Mouse (Mus musculus) liver, embryonic 13.5 days (tissue): ENCODE measurements around the gene Amotl1. TPM values are rescaled to one million over a fixed set of nuclear protein-coding genes. Genes with fewer than 3 reads are reported as not detected.

Experiments used
- ATAC-seq: fragments of 200-750 bp; cut with Nextera tagmentation; 2 replicates; pipeline ENCODE4 v1.8.0; 2017; ENCODE audit warnings: low read depth, mild to moderate bottlenecking, moderate number of reproducible peaks, moderate library complexity
- DNase-seq: peaks from one replicate; pipeline ENCODE4 v3.0.0; 2022
- H3K27ac ChIP-seq: fragments of 300-500 bp; sonication (generic); 2 replicates; pipeline ENCODE4 v1.5.1; 2015; ENCODE audit warnings: moderate library complexity, mild to moderate bottlenecking, inconsistent platforms
- H3K27me3 ChIP-seq: fragments of 300-500 bp; sonication (generic); 2 replicates; pipeline ENCODE4 v1.6.1; 2015; ENCODE audit warnings: mild to moderate bottlenecking, inconsistent platforms
- H3K36me3 ChIP-seq: fragments of 300-500 bp; sonication (generic); 2 replicates; pipeline ENCODE4 v1.6.1; 2015; ENCODE audit warnings: mild to moderate bottlenecking, inconsistent platforms
- H3K4me1 ChIP-seq: fragments of 300-500 bp; sonication (generic); replicated peaks from 2 replicates; pipeline ENCODE4 v1.6.1; 2015; ENCODE audit warnings: inconsistent platforms
- H3K4me2 ChIP-seq: fragments of 300-500 bp; sonication (generic); 2 replicates; pipeline ENCODE4 v1.6.1; 2015; ENCODE audit warnings: inconsistent platforms, mild to moderate bottlenecking, moderate library complexity
- H3K4me3 ChIP-seq: fragments of 300-500 bp; sonication (generic); replicated peaks from 2 replicates; pipeline ENCODE4 v1.5.1; 2015; ENCODE audit warnings: mild to moderate bottlenecking, inconsistent platforms
- H3K9ac ChIP-seq: fragments of 300-500 bp; sonication (generic); 2 replicates; pipeline ENCODE4 v1.6.1; 2015; ENCODE audit warnings: mild to moderate bottlenecking, inconsistent platforms
- H3K9me3 ChIP-seq: fragments of 300-500 bp; sonication (generic); replicated peaks from 2 replicates; pipeline ENCODE4 v1.6.1; 2016; ENCODE audit warnings: inconsistent platforms
- WGBS: fragments of 180-500 bp; shearing (Covaris S2); methylation state at CpG from one replicate; pipeline ENCODE4 v1.1.7; 2015; ENCODE audit not compliant: insufficient replicate concordance; 5-methylcytosine and 5-hydroxymethylcytosine counted together
- polyA plus RNA-seq: library from polyadenylated mRNA; unstranded; fragments of >200 nt; fragmentation: Nextera tagmentation; extraction: Ambion mirVana; gene quantifications from 2 replicates; pipeline ENCODE4 v1.2.1, GENCODE M21; 2015

Amotl1 gene
- polyA plus RNA-seq, 1 experiment from 2014 or later, result 1.6 TPM

DNA sequence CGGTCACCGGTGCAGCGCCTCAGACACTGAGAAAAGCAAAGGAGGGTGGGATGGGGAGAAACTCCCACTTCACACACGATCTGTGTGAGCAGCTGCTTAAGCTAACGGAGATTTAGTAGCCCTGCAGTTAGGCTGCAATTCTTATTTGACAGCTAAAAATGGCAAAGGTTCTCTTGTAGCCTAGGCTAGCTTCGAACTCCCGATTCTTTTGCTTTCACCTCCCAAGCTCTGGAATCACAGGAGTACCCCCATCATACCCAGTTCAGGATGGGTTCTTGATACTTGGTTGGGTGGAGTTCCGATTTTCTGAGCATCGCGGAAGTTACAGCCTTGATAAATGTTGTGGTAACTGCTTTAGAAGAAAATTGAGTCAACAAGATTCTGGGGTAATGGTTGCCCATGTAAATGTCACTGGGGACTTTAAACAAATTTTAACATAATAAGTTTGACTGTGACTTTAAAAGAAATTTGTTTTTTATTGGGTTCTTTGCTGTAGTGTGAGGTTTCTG is 143.9 kb downstream of the Amotl1 start:
- H3K9me3 ChIP-seq, result no peaks in the 10 kb centered on the region
- H3K27me3 ChIP-seq, result no peaks in the 10 kb centered on the region
- ATAC-seq, result no peak
- H3K27ac ChIP-seq, result no peak overlapping the region
- peak overlapping the region; percentile 82 for H3K4me2 ChIP-seq
- no peak for DNase-seq
- peaks cover 13% of the 10 kb centered on the region for H3K4me1 ChIP-seq
- 3% methylated on average over 10 of the region's 10 CpGs for WGBS
- peaks cover 38% of the 10 kb centered on the region for H3K36me3 ChIP-seq
- peak overlapping the region; percentile 94 for H3K4me3 ChIP-seq
- H3K9ac ChIP-seq, result peak overlapping the region; percentile 84

DNA sequence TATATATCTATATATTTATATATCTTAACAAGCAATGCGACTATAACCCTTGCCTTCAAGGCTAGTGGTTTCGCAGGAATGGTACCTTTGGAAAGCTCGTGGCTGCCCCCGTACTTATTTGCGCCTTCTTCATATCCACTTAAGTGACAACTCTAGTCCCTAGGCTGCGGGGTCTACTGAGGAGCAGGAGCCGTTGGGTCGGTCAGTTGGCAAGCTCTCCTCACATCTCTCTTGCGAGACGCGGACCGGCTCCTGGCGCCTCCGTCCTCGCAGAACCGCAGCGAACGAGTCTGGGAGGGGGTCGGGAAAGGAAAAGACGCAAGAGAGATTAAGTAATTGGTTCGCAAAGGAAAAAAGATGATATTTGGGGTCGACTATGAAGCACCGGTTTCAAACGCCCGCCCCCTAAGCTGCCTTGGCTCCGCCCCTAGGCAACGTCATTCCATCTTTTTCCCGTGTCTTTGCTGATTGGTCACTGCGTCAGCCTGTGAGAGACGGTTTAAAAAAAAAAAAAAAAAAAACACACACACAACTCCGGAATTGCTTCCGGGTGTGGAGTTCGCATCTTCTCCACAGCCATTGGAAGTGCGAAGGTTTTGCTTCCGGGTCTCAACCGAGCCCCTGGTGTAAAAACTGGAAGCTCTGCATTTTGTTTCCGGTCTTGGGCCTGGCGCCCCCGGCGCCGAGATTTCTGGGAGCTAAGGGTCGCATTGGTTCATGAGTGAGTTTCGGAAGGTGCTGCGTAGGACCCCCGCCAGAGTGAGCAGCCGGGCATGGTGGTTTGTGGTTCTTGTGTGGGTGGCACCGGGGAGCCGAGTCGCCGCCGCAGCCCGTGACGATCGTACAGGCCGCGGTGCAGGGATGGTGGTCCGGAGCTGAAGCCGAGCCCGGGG is 144.6 kb downstream of the Amotl1 start, which contains the start of the genes Kdm4d and Cwc15:
Gene Kdm4d (minus strand): TSS at position 460 of the 893 bp plus-strand sequence.
Gene Cwc15 (plus strand): TSS at position 595 of the 893 bp plus-strand sequence.
- under 1% methylated on average over 59 of the region's 59 CpGs for WGBS
- Histone ChIP-seq H3K4me1 (peaks cover 13% of the 10 kb centered on the region), H3K27ac (no peak within 1 kb of the TSS; the same call in 1 of the 2 replicates), H3K27me3 (no peaks in the 10 kb centered on the region), H3K4me2 (peak within 1 kb of the TSS; percentile 82), H3K9me3 (no peaks in the 10 kb centered on the region), H3K4me3 (peak within 1 kb of the TSS; percentile 94), H3K36me3 (peaks cover 31% of the 10 kb centered on the region), H3K9ac (peak within 1 kb of the TSS; percentile 84)
- peak; percentile 91 for DNase-seq
- peak; percentile 97 for ATAC-seq

DNA sequence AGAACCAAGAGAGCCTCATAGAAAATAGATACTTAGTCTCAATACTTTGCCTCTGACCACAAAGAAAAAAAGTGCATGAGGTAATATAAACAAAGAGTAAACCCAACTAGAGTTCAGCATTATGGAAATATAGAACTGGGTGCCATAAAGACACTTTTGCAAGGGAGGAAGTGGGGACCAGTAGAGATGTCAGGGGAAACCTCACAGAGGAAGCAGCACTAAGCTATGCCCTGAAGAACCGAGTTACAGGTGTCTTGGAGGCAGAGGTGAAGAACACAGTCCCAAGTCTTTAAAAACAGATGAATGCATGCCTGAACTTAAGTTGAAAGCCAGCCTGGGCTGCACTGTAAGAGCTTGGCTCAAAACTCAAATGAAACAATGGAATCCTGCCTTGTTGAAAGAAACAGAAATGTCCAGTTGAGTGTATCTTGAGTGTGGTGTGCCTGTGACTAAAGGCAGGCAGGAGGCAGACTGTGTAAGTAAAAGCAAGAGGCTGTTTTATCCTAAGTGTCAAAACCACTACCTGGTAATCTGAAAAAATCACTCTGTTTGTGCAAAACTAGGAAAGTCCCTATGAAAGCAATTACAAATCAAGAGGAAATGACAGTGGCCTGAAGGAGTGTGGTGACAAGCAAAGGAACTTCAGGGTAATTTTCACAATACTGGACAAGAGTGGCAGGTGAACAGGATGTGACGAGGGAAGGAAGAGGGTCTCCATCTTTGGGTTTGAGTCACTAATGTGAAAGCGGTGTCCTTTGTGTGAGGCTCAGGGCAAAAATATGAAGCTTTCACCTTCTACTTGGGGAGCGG is 145.8 kb downstream of the Amotl1 start:
- 66% methylated on average over 4 of the region's 4 CpGs for WGBS
- Histone ChIP-seq H3K4me1 (peaks cover 13% of the 10 kb centered on the region), H3K36me3 (peaks cover 21% of the 10 kb centered on the region), H3K9ac (no peak overlapping the region), H3K4me3 (peak overlapping the region; percentile 94), H3K27ac (no peak overlapping the region), H3K9me3 (no peaks in the 10 kb centered on the region), H3K27me3 (no peaks in the 10 kb centered on the region), H3K4me2 (peak overlapping the region; percentile 70)
- ATAC-seq (no peak), DNase-seq (no peak)

Other genes starting within 250 kb of the Amotl1 start
- 0.05 TPM in 2 replicates for gene Kdm4d, start 144.6 kb downstream of the Amotl1 start, polyA plus RNA-seq
- 86.3 and 104 TPM in 2 replicates for gene Cwc15, start 144.4 kb downstream of the Amotl1 start, polyA plus RNA-seq
- 0.07 and 0.09 TPM in 2 replicates for gene Piwil4, start 95.7 kb upstream of the Amotl1 start, polyA plus RNA-seq
- gene Fut4, start 107.3 kb upstream of the Amotl1 start, polyA plus RNA-seq, result 0.64 and 0.69 TPM in 2 replicates
- gene 1700012B09Rik, start 126.0 kb upstream of the Amotl1 start, polyA plus RNA-seq, result not detected in 2 replicates
- 22.6 and 27.6 TPM in 2 replicates for gene Mre11a, start 139.6 kb upstream of the Amotl1 start, polyA plus RNA-seq
- 36.2 and 42.2 TPM in 2 replicates for gene Ankrd49, start 139.8 kb upstream of the Amotl1 start, polyA plus RNA-seq
- gene Gpr83, start 215.2 kb upstream of the Amotl1 start, polyA plus RNA-seq, result 0.05 and 0.06 TPM in 2 replicates